ENCODE assay signal across 31 mouse cellular contexts in genomic region chr10:86317633-86318032, GRCm38 (mm10). TPM values are rescaled to one million over a fixed set of nuclear protein-coding genes. Genes with fewer than 3 reads are reported as not detected.
DNase-seq lines count a peak whose midpoint lies in the region; ATAC-seq lines count a peak whose summit lies in the region.
"Had no signal": no experiment of that assay in that cellular context is flagged by ENCODE, and none has a peak within 500 bp of the region (broad histone marks: within the 10 kb centered on the region; RNA-seq: fewer than 3 reads in every experiment).

No protein-coding gene starts in this region.

- no peak overlapping the region for H3K27ac ChIP-seq in forebrain, embryonic 16.5 days (ENCODE audit: low read length)
- no peak overlapping the region for H3K27ac ChIP-seq in forebrain, embryonic 15.5 days (replicated peaks)
- no peak overlapping the region for H3K27ac ChIP-seq in hindbrain, embryonic 11.5 days (ENCODE audit: low read depth, low read length)
- H3K27ac ChIP-seq in hindbrain, embryonic 10.5 days: no peak overlapping the region
- no peak overlapping the region for H3K27ac ChIP-seq in neural tube, embryonic 13.5 days (replicated peaks)
- H3K27ac ChIP-seq in neural tube, embryonic 15.5 days (replicated peaks): no peak overlapping the region
- no peak overlapping the region for H3K27ac ChIP-seq in liver, embryonic 11.5 days (ENCODE audit: low read depth, low read length)
- H3K27ac ChIP-seq: embryonic facial prominence, embryonic 12.5 days; heart, embryonic 13.5 days; hindbrain, embryonic 15.5 days; intestine, embryonic 15.5 days; limb, embryonic 10.5 days; limb, embryonic 15.5 days; liver, embryonic 14.5 days; macrophage had no signal

- peaks cover 28% of the 10 kb centered on the region for H3K4me1 ChIP-seq in forebrain, embryonic 16.5 days (replicated peaks; ENCODE audit: control insufficient read depth, insufficient read depth, low read length)
- H3K4me1 ChIP-seq in forebrain, embryonic 15.5 days: peaks cover 31% of the 10 kb centered on the region
- no peaks in the 10 kb centered on the region; the same call in 1 of the 2 replicates for H3K4me1 ChIP-seq in hindbrain, embryonic 11.5 days (replicated peaks; ENCODE audit: control insufficient read depth, insufficient read depth, low read length)
- peaks cover 35% of the 10 kb centered on the region for H3K4me1 ChIP-seq in hindbrain, embryonic 10.5 days (replicated peaks)
- peaks cover 29% of the 10 kb centered on the region for H3K4me1 ChIP-seq in neural tube, embryonic 13.5 days (replicated peaks)
- peaks cover 17% of the 10 kb centered on the region for H3K4me1 ChIP-seq in neural tube, embryonic 15.5 days
- no peaks in the 10 kb centered on the region for H3K4me1 ChIP-seq in liver, embryonic 11.5 days (replicated peaks; ENCODE audit: control insufficient read depth, insufficient read depth, low read length)
- H3K4me1 ChIP-seq: intestine, embryonic 15.5 days had no signal

- H3K4me2 ChIP-seq in forebrain, embryonic 16.5 days (ENCODE audit: low read length): no peak overlapping the region
- H3K4me2 ChIP-seq in forebrain, embryonic 15.5 days (replicated peaks): no peak overlapping the region
- no peak overlapping the region for H3K4me2 ChIP-seq in hindbrain, embryonic 11.5 days (replicated peaks; ENCODE audit: low read depth, low read length)
- no peak overlapping the region for H3K4me2 ChIP-seq in neural tube, embryonic 13.5 days
- H3K4me2 ChIP-seq in neural tube, embryonic 15.5 days: no peak overlapping the region
- no peak overlapping the region for H3K4me2 ChIP-seq in liver, embryonic 11.5 days
- H3K4me2 ChIP-seq: embryonic facial prominence, embryonic 12.5 days; heart, embryonic 13.5 days; hindbrain, embryonic 15.5 days; intestine, embryonic 15.5 days; limb, embryonic 15.5 days had no signal

- no peaks in the 10 kb centered on the region for H3K9me3 ChIP-seq in forebrain, embryonic 16.5 days (ENCODE audit: control insufficient read depth, low read length)
- H3K9me3 ChIP-seq in forebrain, embryonic 15.5 days: no peaks in the 10 kb centered on the region
- no peaks in the 10 kb centered on the region for H3K9me3 ChIP-seq in hindbrain, embryonic 11.5 days (ENCODE audit: control insufficient read depth, low read length)
- H3K9me3 ChIP-seq in hindbrain, embryonic 10.5 days: no peaks in the 10 kb centered on the region
- H3K9me3 ChIP-seq in neural tube, embryonic 13.5 days: no peaks in the 10 kb centered on the region
- H3K9me3 ChIP-seq in neural tube, embryonic 15.5 days (replicated peaks): no peaks in the 10 kb centered on the region
- H3K9me3 ChIP-seq in liver, embryonic 11.5 days (ENCODE audit: control insufficient read depth, low read length): no peaks in the 10 kb centered on the region
- H3K9me3 ChIP-seq: embryonic facial prominence, embryonic 12.5 days; heart, embryonic 13.5 days; hindbrain, embryonic 15.5 days; intestine, embryonic 15.5 days; limb, embryonic 10.5 days; limb, embryonic 15.5 days had no signal

- H3K9ac ChIP-seq in forebrain, embryonic 16.5 days (replicated peaks; ENCODE audit: low read depth, low read length): no peak overlapping the region
- H3K9ac ChIP-seq in forebrain, embryonic 15.5 days (replicated peaks): no peak overlapping the region
- H3K9ac ChIP-seq in hindbrain, embryonic 11.5 days (ENCODE audit: low read depth, low read length): no peak overlapping the region
- no peak overlapping the region for H3K9ac ChIP-seq in neural tube, embryonic 13.5 days
- H3K9ac ChIP-seq in neural tube, embryonic 15.5 days (replicated peaks): no peak overlapping the region
- H3K9ac ChIP-seq in liver, embryonic 11.5 days (ENCODE audit: low read depth, low read length): no peak overlapping the region
- H3K9ac ChIP-seq: embryonic facial prominence, embryonic 12.5 days; hindbrain, embryonic 15.5 days; intestine, embryonic 15.5 days; limb, embryonic 15.5 days; liver, embryonic 14.5 days had no signal

- DNase-seq in hindbrain, embryonic 11.5 days (ENCODE audit: low spot score): no peak
- DNase-seq in hindbrain, embryonic 10.5 days (ENCODE audit: low spot score): no peak
- no peak for DNase-seq in liver, embryonic 11.5 days (ENCODE audit: low spot score)
- DNase-seq: adrenal gland, adult 2 months; adrenal gland, postnatal 36 days; B cell, adult 2 months; cerebellum, adult 11 months; cerebellum, adult 9-10 months; embryo, embryonic 11 days; gastrocnemius, postnatal 10 days; heart, postnatal 14 days; kidney, adult 2 months; kidney, postnatal 36 days; lung, adult 2 months; lung, postnatal 10 days; midbrain, embryonic 14.5 days; thymus, adult 2 months; thymus, postnatal 36 days had no signal

- no peaks in the 10 kb centered on the region for H3K36me3 ChIP-seq in forebrain, embryonic 16.5 days (ENCODE audit: control insufficient read depth, insufficient read depth)
- no peaks in the 10 kb centered on the region for H3K36me3 ChIP-seq in forebrain, embryonic 15.5 days
- H3K36me3 ChIP-seq in hindbrain, embryonic 11.5 days (ENCODE audit: control insufficient read depth, insufficient read depth, low read length): no peaks in the 10 kb centered on the region
- no peaks in the 10 kb centered on the region for H3K36me3 ChIP-seq in hindbrain, embryonic 10.5 days
- H3K36me3 ChIP-seq in neural tube, embryonic 13.5 days: peaks cover 4% of the 10 kb centered on the region; the same call in 1 of the 2 replicates
- H3K36me3 ChIP-seq in neural tube, embryonic 15.5 days: no peaks in the 10 kb centered on the region
- H3K36me3 ChIP-seq in liver, embryonic 11.5 days (ENCODE audit: control insufficient read depth, insufficient read depth, low read length): no peaks in the 10 kb centered on the region
- H3K36me3 ChIP-seq: embryonic facial prominence, embryonic 12.5 days; hindbrain, embryonic 15.5 days; intestine, embryonic 15.5 days had no signal

- H3K27me3 ChIP-seq in forebrain, embryonic 16.5 days (replicated peaks; ENCODE audit: control insufficient read depth, insufficient read depth, low read length): no peaks in the 10 kb centered on the region
- no peaks in the 10 kb centered on the region for H3K27me3 ChIP-seq in forebrain, embryonic 15.5 days
- H3K27me3 ChIP-seq in hindbrain, embryonic 11.5 days (ENCODE audit: control insufficient read depth, insufficient read depth, low read length): no peaks in the 10 kb centered on the region
- H3K27me3 ChIP-seq in hindbrain, embryonic 10.5 days (ENCODE audit: insufficient read depth, poor library complexity, severe bottlenecking): peaks cover 4% of the 10 kb centered on the region; the same call in 1 of the 2 replicates
- H3K27me3 ChIP-seq in neural tube, embryonic 13.5 days: no peaks in the 10 kb centered on the region
- no peaks in the 10 kb centered on the region for H3K27me3 ChIP-seq in neural tube, embryonic 15.5 days (replicated peaks)
- no peaks in the 10 kb centered on the region for H3K27me3 ChIP-seq in liver, embryonic 11.5 days (replicated peaks; ENCODE audit: control insufficient read depth, insufficient read depth, low read length)
- H3K27me3 ChIP-seq: embryonic facial prominence, embryonic 12.5 days; heart, embryonic 13.5 days; hindbrain, embryonic 15.5 days; intestine, embryonic 15.5 days; limb, embryonic 15.5 days had no signal

- no peak overlapping the region for H3K4me3 ChIP-seq in forebrain, embryonic 16.5 days (replicated peaks; ENCODE audit: low read length)
- H3K4me3 ChIP-seq in forebrain, embryonic 15.5 days: no peak overlapping the region
- no peak overlapping the region for H3K4me3 ChIP-seq in hindbrain, embryonic 11.5 days (ENCODE audit: low read depth, low read length)
- H3K4me3 ChIP-seq in hindbrain, embryonic 10.5 days: no peak overlapping the region
- H3K4me3 ChIP-seq in neural tube, embryonic 13.5 days: no peak overlapping the region
- no peak overlapping the region for H3K4me3 ChIP-seq in neural tube, embryonic 15.5 days (replicated peaks)
- H3K4me3 ChIP-seq in liver, embryonic 11.5 days (ENCODE audit: low read depth, low read length): no peak overlapping the region
- H3K4me3 ChIP-seq: embryonic facial prominence, embryonic 12.5 days; heart, embryonic 13.5 days; hindbrain, embryonic 15.5 days; intestine, embryonic 15.5 days; limb, embryonic 10.5 days; limb, embryonic 15.5 days had no signal

- 69% methylated on average over 7 of the region's 7 CpGs for WGBS in forebrain, embryonic 16.5 days
- WGBS in forebrain, embryonic 15.5 days: 65% methylated on average over 7 of the region's 7 CpGs
- 80% methylated on average over 7 of the region's 7 CpGs for WGBS in hindbrain, embryonic 11.5 days
- WGBS in hindbrain, embryonic 10.5 days: 87% methylated on average over 7 of the region's 7 CpGs
- WGBS in neural tube, embryonic 13.5 days: 52% methylated on average over 7 of the region's 7 CpGs
- WGBS in neural tube, embryonic 15.5 days: 41% methylated on average over 7 of the region's 7 CpGs
- 83% methylated on average over 7 of the region's 7 CpGs for WGBS in liver, embryonic 11.5 days

- peak; percentile 34; the same call in 1 of the 2 replicates for ATAC-seq in forebrain, embryonic 16.5 days
- ATAC-seq in forebrain, embryonic 15.5 days (replicated peaks): no peak
- ATAC-seq in hindbrain, embryonic 11.5 days (ENCODE audit: low FRiP score): peak; percentile 43; the same call in 1 of the 2 replicates
- ATAC-seq in neural tube, embryonic 13.5 days (ENCODE audit: low read depth): peak; percentile 57; the same call in 1 of the 2 replicates
- no peak for ATAC-seq in neural tube, embryonic 15.5 days (ENCODE audit: low FRiP score)
- no peak for ATAC-seq in liver, embryonic 11.5 days (replicated peaks; ENCODE audit: low FRiP score)
- ATAC-seq: activated CD4-positive, CD25-positive, alpha-beta regulatory T cell, adult 4 months; intestine, embryonic 15.5 days had no signal

RNA-seq across cellular contexts. Expression of gene Timp3, which starts 17.5 kb away (rescaled TPM):
- 21.4 and 23.5 TPM in 2 replicates for polyA plus RNA-seq in forebrain, embryonic 16.5 days (2015; fragmentation: Nextera tagmentation; extraction: Ambion mirVana)
- 15.8 and 16.9 TPM in 2 replicates for polyA plus RNA-seq in forebrain, embryonic 15.5 days (2015; fragmentation: Nextera tagmentation; extraction: Ambion mirVana)
- polyA plus RNA-seq in hindbrain, embryonic 11.5 days (2014; fragmentation: Nextera tagmentation; extraction: Ambion mirVana): 31.6 and 32.8 TPM in 2 replicates
- 24.8 and 31.4 TPM in 2 replicates for polyA plus RNA-seq in hindbrain, embryonic 10.5 days (2016; fragmentation: Nextera tagmentation; extraction: Ambion mirVana)
- 51.2 and 52.4 TPM in 2 replicates for polyA plus RNA-seq in neural tube, embryonic 13.5 days (2015; fragmentation: Nextera tagmentation; extraction: Ambion mirVana)
- polyA plus RNA-seq in neural tube, embryonic 15.5 days (2015; fragmentation: Nextera tagmentation; extraction: Ambion mirVana): 51.6 and 57.1 TPM in 2 replicates
- polyA plus RNA-seq in liver, embryonic 11.5 days (2014; fragmentation: Nextera tagmentation; extraction: Ambion mirVana): 32.3 and 33.2 TPM in 2 replicates
- polyA plus RNA-seq: activated CD4-positive, CD25-positive, alpha-beta regulatory T cell, adult 4 months had no signal

Comparison
In these comparisons a context has a peak if more than half of its experiments do, and no peak if none do; other contexts are left out.
1. ATAC-seq: peak in forebrain, embryonic 16.5 days (single experiment), hindbrain, embryonic 11.5 days (single experiment) and neural tube, embryonic 13.5 days (single experiment); none in forebrain, embryonic 15.5 days (single experiment), neural tube, embryonic 15.5 days (single experiment) and liver, embryonic 11.5 days (single experiment).